Mouse (Mus musculus) heart, postnatal 4 days (tissue): ENCODE measurements around the gene Clstn2. TPM values are rescaled to one million over a fixed set of nuclear protein-coding genes. Genes with fewer than 3 reads are reported as not detected.
A peak's percentile ranks its signal among the peaks of the same experiment; 100 is the strongest.

Source experiments
- DNase-seq: peaks from one replicate; pipeline ENCODE4 v3.0.0; 2021
- total RNA-seq, 2 experiments: library from RNA; stranded (reverse); gene quantifications; 2 replicates each; pipeline ENCODE4 v1.2.3; 2021

Clstn2 gene
- total RNA-seq, 2 experiments from 2014 or later: 1.5 to 2.1 TPM

DNA sequence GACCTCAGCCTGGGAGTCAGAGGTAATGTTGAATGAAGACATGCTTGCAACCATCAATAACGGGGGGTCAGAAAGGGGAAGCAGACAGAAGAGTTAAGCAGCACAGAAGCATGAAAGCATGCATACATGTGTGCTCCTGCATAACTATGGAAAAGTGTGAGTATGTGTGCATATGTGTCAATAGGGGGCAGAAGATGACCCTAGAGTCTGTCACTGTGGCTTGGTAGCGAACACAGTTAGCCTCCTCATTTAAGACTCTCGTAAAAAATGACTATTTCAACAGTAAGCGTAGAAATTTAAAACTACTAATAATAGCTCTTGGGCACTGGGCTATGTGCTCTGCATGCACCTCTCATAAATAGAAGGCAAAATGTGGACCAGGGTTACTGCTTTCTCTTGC lies 573.2 kb downstream of the Clstn2 start:
- DNase-seq: no peak

DNA sequence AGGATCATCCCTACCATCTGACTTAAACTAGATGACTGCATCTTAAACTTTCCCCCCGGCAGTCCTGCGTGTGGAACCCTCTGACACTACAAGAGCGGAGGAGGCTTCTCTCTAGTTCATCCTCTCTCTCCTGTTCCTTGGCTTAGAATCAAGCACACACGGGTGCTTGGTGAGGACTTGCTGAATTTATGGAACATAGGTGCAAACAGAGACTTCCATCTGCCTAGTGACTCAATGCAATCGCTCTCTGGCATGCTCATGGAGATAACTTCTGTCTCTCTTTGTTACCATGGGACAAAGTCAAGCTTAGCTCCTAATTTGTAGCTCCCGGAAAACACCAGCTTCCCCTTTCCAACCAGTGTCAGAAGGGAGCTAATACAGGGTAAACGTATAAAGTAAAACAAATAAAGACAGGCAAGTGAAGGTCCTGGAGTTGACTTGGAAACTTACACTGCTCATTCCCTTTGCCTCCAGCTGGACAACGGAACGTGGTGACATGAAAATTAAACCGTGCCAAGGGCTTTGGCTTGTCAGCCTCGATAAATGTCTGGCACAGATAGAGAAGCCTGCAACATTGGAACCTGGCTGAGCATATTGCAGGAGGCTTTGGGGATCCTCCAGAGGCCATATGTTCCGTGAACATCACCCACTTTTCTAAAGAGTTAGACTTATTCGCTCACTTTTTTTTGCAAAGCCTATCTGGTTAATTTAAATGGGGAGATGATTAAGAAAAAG lies 583.5 kb downstream of the Clstn2 start:
- DNase-seq: peak; percentile 36

DNA sequence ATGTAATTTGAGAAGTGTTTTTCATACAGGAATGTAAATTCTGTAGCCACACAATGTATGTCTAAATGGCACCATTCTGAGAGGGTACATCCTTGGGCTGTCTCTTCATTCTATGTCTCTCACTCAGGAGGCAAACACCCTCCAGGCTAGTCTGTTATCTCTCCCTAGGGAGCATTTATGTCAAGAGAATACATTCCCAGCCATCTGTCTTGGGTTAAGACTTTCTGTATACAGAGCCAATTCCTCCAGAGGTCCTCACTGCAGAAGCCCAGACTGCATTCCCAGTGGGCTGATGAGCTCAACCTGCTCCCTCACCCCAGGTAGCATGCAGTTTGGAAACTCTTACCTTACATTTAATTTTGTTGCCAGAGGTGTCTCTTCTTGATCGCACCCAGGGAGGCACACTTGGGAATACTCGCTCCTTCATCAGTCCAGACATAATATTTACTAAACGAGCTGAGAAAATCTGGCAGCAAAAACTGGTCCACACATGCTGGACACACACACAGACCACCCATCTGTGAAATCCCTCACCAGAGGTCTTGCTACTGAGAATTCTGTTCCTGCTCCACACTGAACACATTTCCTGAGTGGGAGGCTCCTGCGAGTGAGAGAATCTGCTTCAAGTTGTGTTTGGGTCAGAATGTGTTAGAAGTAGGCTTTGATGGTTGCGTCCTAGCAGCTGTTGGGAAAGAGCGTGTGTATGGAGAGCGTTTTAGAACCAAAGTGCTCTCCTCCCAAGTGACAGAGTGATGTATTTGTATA lies 592.9 kb downstream of the Clstn2 start:
- no peak for DNase-seq

DNA sequence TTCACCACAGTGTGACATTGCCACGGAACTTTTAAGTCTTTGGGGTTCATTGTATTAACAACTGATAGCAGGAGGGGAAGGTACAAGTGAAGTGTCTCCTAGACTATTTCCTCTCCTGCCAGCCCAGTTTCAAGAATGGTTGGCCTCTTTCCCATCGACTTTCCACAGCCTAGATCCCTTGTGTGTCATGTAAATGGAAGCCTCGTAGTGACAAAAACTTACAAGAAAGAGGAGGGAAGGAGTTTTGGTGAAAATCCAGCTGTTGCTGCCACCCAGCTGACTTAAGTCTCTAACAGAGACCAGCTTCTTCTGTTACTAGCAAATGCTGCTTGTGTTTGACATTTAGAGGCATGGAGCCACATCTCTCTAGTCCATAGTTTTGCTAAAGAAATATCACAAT lies 598.3 kb downstream of the Clstn2 start:
- no peak for DNase-seq

DNA sequence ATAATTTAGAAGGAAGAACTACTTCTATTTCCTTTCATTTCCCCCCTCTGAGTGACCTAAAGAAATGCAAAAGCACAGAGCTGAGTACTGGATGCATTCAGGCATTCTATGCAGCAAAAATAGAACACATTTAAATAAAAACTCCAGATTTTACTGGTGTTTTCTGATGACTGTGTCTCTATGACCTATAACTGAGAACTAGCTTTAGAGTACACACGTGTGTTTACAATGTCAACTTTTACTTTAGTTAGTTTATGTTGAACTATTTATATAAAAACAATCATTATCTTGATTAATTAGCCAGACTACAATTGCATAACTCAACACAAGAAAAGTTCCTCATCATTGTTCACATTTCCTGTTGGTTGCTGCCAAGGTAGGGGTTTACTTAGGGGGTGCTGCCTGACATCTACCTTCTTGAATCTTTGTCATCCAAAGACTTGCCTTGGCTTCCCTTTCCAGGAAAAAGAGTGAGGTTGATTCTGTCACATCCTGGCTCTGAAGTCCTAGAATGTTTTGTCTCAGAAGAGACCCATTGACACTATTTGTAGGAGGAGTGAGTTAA lies 603.0 kb downstream of the Clstn2 start:
- DNase-seq: no peak

DNA sequence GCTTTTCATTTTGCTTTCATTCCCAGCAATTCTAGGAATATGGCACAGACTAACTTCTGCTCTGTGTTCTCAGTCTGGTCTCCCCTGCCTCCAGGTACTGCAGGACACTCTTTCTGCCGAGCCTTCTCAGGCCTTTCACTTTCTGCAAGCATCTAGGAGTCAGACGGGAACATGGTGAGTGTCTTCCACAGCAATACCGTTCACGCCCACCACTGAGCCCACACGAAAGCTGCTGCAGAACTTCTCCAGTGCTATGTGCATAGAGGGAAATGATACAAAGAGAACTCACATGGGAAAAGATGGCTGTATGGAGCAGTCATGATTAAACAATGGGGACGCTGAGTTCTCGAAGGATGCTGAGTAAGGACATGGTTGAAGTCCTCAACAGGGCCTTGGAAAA lies 604.9 kb downstream of the Clstn2 start:
- DNase-seq: no peak

DNA sequence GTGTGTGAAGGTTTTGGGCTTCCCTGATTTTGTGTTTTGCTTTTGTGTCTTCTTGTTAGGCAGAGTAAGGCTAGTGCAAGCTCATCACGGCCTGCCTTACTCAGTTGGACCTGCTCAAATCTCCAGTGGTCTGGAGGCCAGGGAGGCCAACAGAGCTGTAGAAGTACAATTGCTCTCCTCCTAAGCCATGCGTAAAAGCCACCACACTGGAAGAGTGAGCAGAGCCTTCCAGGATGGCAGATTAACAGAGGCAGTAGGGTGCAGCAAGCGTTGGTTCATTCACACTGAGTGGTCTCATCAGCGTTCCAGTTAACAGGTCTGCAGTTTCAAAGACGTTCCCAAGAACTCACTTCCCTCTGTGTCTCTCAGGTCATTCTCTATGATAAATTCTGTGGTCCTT lies 612.1 kb downstream of the Clstn2 start:
- no peak for DNase-seq

DNA sequence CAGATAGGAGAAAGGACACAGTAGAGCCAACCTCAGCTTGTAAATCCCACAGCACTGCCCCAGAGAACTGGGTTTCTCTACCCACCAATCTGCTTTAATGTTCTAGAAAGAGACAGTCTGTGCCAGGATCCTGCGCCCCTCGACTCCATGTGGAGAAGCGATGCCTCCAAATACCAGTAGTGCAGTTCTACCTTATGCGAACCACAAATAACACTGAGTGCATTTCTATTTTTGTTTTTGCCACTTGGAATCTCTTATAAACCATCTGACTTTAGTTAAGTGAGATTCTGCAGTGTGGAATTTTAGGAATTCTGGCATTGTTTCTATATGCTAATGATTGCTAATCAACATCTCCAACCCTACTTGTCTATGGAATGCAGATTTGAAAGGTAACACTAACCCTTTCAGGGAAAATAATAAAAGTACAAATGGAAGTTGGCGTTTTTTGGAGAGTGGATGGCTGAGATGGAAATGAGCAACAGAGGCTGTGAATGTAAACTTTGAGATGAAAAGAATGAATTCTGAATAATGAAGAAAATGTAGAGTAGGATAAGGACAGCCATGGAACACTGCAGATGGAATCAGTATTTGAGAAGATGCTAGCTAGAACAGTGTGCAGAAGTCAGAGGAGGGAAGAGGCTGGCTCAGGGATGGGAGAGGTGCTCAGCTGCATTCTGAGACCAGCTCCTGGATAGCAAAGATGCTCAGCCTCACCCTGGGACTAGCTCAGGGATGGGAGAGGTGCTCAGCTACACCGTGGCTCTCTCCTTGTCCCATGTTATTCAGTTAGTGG lies 617.9 kb downstream of the Clstn2 start:
- DNase-seq: no peak

DNA sequence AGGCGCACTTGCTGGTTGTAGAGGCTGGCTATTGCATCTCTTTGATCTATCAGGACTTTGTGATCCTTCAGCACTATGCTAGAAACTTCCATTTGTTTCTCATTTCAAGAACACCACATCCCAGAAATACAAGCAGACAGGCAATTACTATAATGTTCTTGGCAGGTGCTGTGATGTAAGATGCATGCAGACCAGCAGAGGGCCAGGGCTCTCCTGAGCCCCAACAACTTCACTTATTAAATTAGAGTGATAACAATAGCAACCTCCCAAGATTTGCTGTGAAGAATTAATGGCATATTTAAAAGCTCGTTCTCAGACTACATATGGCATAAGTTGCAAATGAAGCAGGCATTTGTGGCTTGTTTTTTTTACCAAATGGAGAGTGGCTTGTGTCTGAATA lies 624.8 kb downstream of the Clstn2 start:
- no peak for DNase-seq
